Mouse (Mus musculus) frontal cortex, postnatal 25 days (tissue): ENCODE results near the gene Allc.

Source experiments
- DNase-seq, 2 experiments: peaks; one replicate each; pipeline ENCODE4 v3.0.0; 2022; ENCODE audit warnings: low spot score in 2 of 2

The Allc gene

DNA sequence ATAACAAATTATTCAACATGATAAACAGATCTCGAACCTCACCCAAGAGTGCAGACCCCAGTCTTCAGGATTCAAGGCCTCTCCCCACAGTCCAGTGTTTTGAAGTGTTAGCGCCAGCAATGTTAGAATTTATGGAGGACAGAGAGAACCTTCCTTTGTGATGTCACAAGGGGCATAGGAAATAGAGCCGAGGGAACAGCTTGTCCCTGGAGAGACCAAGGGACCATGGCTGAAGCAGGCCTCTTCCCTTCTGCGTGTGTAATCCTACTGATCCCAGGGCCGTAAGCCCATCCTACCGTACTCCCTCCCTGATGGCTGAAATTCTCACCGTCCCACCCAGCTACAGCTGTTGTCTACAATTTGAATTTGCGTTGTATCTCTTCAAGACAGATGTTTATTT lies at the start of gene Allc:
Gene Allc, minus strand, starts transcription at position 101 of the 400 bp plus-strand sequence.
- no peak for DNase-seq

DNA sequence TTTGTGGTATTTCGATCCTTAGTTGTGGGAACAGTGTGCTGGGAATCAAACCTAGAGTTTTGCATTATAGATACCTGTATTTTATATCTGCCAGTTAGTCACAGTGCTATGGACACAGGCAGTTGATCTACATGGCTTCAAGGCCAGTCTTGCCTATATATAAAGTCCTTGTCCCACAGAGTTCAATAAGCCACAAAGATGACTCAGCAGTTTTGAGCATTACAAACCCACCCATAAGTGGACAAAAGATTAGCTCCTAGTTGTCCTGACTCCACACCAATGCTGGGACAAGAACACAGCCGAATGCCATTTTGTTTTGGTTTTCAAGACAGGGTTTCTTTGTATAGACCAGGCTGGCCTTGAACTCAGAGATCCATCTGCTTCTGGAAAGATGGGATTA lies 46.1 kb upstream of the Allc start:
- no peak for DNase-seq

DNA sequence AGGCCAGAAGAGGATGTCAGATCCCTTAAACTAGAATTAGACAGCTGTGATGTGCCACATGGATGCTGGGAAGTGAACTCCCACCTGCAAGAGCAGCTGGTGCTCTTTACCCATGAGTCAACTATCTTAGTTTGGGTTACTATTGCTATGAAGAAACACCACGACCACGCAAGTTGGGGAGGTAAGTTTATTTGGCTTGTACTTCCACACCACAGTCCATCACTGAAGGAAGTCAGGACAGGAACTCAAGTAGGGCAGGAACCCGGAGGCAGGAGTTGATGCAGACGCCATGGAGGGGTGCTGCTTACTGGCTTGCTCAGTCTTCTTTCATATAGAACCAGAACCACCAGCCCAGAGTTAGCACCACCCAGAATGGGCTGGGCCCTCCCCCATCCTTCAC lies 44.8 kb upstream of the Allc start:
- DNase-seq: no peak

DNA sequence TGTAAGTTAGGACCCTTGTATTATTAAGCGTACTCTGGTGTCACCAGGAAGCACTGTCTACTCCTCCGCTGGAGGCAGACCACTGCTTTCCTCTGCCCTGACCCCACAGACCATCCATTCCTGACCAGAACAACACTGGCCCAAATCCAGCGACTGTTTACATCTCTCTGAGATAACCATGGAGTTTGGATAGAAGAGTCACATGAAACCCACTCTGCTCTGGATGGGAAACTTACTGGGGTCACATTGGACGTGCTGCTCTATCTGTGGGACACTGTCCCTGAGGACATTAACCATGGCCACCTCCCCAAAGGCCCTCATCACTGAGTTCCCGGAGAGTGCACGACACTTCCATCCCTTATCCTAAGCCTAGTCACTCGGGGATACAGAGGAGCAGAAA lies 43.1 kb upstream of the Allc start:
- DNase-seq: no peak

DNA sequence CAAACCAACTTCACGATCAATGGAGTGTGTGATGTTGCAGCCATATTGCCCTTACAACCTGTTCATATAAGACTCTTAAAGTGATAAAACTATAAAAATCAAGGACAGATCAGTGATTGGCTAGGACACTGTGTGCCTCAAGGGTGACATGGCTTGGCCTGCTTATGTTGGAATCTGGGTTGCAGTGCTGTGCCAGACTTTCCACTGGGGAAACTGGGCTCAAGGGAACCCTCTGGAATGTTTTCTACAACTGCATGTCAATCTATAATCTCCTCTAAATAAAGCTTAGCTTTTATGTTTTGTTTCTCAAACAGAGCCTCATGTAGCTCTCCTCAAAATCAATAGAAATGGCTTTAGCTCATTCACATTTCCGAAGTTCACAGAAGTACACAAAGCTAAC lies 41.9 kb upstream of the Allc start:
- DNase-seq: no peak

DNA sequence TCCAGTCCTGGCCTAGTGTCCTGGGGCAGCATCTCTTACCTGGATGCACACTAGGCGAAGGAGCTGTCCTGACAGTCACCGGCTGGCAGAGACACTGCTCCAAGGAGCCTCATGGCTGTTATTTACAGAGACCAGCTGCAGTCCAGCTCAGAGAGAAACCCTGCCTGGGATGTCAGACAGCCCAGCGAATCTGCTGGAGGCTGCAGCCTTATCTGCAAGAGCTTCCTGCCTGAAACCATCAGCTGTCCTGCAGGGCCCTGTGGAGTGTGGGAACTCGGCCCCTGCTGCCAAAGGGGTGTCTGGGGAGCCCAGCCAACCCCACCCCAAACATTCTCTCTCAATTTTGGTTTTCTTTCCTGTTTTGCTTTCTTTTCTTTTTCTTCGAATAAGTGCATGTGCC lies 40.9 kb upstream of the Allc start, which contains the start of gene Colec11:
Gene Colec11, minus strand, starts transcription at position 183 of the 400 bp plus-strand sequence.
- DNase-seq: no peak

DNA sequence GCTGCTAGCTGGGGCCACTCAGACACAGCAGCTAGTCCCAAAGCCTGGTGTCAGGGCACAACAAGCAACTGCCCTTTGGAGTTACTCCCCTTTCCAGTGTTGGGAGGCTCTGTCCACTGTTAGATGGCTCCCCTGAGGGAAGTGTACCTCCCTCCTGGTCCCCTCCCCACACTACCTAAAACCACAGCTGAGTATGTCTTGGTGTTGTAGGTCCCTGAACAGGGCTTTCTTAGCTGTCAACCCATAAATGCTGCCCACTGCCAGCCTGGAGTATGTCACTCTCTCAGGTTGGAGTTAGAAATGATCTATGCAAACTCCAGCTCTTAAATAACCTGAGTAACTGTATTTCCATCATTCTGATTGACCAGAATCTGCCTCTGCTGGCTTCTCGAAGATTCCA lies 40.3 kb upstream of the Allc start:
- DNase-seq: no peak

DNA sequence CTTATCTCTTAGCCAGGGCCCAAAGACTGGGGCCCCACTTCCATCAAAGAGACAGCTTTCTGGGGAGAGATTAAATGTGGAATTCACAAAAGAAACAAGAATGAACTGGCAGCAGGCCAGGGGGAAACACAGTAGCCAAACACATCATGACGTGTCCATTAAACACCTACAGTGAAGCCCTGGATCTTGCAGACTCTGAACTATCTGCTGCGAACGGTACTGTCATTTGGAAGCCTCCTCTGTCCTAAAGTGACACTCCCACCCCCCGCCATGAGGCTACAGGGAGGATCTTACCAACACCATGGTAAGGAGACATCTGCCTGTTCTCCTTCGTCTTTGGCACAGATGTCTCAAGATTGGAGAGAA lies 39.8 kb upstream of the Allc start:
- DNase-seq: no peak

DNA sequence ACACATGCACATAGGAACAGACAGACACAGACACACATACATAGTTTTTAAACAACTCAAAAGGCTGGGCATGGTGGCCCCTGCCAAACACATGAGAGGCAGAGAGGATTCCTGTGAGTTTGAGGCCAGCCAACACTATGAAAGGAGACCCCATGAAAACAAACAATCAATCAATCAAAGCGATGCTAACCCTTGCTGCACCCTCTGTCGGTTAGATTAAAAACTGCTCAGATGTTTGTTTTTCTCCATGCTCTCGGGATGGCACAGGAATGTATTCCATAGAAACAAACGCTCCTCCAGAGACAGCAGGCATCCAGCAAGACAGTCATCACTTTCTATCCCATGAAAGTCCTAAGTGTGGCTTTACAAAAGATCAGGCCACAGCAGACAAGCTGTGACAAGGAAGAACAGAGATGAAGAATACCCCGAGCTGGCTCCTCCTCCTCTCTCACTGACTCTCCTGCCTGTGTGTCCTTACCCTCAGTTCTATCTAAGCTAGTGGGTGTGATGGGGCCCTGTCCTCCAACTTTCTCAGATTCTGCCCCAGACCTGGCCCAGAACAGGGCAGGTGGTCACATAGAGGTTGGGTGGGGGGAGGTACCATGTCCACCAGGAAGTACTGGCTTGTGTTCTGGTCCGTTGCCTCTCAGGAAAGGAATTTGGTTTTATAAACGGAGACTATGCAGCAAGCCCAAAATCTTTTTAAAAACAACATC lies 39.3 kb upstream of the Allc start:
- DNase-seq: no peak

DNA sequence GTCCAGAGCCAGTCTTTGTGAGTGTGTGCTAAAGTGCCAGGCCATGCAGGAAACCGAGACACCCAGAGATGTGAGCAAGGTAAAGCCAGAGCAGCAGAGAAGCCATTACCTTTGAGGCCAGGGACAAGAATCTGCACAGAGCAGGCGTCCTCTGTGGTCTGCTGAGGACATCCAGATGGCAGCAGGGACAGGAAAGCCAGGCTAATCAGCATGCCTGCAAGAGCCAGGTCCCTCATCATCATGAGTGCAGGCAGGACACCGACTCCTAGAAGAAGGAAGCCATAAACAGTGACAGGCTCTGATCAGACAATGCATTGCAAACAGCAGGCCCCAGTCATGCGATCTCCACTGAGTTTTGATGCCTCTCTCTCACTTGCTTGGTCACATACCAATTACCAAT lies 35.0 kb upstream of the Allc start:
- DNase-seq: no peak

DNA sequence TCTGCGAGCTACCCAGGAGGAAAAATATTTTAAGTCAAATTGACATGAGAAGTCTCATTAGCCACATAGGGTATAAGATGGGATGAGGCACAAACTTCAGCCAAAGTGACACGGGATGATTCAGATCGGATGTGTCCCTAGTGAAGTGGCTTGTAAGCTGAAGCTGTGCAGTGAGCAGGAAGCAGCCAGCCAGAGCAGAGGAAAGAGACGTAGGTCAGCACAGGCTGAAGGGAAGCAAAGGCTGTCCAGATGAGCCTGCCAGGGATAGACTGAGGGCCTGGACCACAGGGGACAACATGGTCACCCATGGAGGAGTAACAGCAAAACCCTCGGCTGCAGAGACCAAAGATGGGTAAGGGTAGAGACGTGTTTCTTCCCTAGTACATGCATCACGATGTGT lies 32.1 kb upstream of the Allc start:
- DNase-seq: no peak

DNA sequence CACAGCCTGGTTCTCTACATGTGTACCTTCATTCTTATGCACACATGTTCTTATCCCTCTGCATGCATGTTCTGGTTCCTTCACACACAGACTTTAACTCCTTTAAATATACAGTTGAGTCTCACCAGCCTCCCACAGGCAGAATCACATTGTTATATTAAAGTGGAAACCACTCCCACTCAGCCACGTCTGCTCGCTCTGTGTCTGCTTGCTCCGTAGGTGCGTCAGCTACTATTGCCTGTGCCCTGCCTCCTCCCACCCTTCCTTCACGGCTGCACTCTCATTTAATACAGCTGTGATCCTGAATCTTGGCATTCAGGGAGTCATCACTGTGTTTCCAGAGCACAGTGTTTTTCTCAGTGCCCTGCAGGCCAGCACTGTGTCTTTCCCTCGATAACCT lies 30.1 kb upstream of the Allc start:
- no peak for DNase-seq

DNA sequence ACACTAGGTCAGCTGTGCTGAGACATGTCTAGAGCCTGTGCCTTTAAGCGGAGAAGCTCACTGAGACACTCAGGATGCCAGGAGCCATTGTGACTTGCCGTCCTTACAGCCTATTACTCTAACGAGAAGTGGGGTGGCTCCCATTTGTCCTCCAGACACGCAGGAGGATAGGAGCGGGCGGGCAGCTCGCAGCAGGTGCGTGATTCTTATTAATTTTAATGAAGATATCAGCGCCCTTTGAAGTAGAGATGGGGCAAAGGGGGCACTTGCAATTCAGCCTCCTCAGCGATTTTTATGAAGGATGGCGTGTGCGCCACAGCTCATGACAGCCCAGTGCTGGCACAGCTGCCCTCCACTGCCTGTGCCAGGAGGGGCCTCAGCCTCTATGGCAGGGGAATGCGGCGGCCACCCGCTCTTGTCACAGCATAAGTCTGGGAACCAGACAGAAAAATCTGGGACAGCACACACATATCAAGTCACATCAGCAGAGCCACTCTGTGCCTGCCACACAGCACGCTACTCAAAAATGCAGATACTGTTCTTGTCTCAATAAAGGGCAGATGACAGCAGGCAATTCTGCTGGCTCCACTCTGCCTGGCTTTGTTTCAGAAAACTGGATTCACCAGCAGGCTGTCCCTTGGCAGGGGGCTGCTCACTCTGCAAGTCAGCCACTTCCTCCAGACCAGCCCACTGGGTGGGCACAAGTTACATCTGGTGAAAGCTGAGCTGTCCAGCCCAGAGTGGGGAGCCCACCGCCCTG lies 25.4 kb upstream of the Allc start:
- DNase-seq: no peak

DNA sequence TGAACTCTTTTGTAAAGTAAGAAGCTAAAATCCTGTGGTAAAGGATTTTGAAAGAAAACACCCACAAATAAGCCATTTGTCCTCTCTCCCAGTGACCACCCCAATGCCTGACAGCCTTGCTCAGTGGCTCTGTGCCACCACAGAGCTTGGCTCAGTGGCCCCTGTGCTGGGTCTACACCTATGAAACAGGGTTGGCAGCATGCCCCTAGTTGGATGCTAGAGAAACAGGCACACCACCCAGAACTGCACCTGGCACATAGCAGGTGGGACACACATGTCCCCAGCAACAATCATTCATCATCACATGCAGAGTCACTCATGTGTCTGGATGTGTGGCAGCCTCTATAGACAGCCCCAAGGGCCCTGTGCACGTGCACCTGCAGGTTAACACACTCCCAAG lies 21.2 kb upstream of the Allc start:
- DNase-seq: no peak

DNA sequence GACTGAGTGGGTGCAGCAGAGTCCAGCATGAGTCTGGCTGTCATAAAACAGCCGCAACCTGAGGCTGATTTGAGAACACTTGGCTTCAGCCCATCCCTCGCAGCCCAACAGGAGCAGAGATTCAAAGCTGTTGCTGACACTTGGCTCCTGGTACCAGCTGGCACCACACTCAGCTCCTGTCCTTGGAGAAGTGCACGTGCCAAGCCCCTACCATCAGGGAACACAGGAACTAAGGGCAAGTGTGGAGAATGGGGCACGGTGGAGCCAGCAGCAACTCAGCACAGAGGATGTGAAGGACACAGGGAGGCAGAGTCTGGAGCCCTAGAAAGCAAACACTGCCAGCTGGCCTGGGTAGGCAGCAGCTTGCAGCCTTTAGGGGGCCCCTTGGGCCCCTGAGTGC lies 19.9 kb upstream of the Allc start:
- no peak for DNase-seq

DNA sequence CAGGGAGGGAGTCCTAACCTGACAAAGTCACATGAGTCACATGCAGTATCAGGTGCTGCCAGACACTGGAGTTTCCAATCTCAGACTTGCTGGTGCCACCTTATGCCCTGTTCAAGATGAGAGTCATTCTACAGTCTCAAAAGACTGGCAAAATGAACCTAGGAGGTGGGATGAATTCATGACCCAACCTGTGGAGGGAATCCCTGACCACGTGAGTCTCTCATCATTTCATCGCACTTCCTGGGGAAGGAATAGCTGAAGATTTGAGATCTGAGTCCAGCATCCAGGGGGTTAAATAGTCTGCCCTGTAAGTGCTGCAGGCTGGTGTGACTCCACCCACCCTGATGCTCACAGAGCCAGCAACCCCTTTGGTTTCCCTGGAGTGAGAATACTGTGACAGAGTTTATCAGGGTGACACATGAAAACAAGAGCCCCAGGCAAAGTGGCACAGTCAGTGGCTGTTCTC lies 16.2 kb upstream of the Allc start:
- no peak for DNase-seq

DNA sequence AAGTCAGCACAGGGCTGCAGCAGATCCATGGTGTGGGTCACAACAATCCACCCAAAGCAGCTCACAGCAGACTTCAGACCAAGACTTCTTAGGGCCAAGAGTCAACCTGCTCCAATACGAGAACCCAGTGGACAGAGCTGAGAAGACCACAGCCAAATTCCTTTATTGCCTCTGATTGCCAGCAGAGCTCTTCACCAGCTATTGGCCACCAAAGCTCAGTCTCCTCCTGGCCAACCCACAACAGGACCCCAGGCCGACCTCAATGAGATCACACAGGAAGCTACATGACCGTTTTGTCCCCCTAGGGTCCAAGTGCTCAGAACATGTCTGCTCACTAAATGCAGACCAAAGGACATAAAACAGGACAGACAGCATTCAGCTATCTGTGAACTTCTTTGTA lies 15.8 kb upstream of the Allc start:
- no peak for DNase-seq

DNA sequence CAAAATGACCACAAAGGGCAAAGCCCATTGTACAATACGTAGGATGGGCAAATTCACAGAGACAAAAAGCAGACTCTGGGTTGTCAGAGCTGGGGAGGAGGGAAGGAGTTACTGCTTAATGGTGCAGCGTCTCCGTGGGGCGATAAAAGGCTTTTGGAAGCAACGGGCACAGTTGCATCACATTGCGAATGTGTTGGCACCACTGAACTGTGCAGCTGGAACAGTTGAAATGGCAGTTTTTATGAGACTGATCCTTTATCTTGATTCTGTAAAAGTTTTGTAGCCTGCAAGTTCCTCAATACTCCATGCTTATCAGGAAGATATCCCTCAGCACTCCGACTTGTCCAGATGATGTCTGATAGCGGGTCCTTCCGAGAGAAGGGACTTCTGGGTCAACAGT lies 15.4 kb upstream of the Allc start:
- no peak for DNase-seq

DNA sequence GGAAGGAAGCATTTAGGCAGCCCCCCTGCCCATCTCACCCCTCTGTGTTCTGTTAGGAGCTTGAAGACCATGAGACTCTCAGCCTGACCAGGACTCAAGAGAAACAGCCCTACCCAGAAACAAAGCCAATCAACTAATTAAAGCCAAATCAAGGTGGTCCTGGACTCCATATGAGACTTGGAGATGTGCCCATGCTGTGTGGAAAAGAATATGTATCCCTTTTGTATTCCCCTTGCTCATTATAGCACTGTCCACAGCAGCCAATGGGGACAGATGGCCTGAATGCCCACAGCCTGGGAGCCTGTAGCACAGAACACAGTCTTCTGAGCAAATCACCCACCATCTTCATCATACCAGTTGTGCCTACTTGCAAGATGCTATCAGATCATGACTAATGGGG lies 14.5 kb upstream of the Allc start:
- no peak for DNase-seq

DNA sequence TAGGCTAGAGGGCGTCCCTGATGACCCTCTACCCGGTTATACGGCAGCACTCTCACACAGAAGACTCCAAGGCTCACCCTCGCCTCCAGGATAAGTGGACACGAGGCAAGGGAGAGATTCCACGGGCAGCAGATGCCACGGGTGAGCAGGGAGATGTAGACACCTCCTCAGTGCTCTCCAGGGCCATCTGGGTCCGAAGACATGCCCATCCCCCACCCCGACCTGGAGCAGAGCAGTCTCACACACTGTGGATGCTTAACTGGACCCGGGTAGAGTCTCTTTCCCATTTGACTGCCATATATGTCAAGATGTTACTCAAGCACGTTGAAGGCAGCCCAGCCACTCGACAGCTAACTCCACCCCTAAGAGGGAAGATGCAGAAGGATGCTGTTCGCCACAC lies 8.1 kb upstream of the Allc start:
- no peak for DNase-seq

DNA sequence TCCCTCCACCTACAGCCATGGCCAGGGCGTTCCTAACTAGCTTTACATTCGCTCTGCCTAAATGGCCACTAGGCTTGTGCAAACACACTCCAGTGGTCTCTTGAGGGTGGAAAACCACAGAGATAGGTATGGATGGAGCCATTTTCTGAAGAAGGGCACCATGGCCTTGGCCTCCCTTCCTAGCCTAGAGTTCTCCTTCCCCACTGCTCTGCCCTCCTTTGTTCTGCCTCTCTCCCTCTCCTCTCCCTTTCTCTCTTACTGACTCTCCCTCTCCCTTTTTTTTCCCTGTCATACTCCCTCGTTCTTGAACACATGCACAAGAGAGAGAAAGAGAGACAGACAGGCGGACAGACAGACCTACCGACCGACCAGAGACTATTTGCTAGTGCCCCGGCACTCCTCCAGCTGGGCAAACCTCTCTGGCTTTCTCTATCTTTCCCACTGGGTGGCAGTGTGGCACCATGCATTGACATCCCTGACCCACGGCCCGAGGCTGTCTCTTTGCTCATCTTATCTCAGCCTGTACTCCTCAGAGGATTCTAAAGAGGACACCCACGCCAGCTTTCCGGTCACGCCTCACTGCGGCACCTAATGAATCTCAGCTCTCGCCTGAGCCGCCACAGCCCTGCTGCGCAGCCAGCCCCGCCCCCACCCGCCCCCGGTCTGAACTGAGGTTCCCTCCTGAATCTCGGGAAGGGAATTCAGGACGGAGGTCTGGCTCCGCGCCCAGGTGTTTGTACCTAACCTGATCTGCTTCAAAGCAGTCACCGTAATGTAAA lies 7.0 kb upstream of the Allc start:
- DNase-seq: peak; percentile 82 to 90

DNA sequence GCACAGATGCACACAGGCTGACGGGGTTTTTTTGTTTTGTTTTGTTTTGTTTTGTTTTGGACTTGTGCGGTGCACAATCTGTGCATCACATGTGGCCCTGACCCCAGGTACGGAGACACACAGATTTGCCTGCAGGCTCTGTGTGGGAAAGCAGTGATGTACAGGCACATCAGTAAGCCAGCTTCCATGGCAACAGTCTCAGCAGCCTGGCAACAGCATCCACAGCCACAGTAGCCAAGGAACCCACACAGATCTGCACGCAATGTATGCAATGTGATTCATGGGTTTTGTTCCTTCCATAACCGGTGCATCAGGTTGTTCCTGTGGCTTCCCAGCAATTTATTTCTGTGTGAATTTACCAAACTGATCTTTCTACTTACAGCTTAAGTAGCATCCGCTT lies 5.6 kb upstream of the Allc start:
- peak; percentile 36 to 56 for DNase-seq

DNA sequence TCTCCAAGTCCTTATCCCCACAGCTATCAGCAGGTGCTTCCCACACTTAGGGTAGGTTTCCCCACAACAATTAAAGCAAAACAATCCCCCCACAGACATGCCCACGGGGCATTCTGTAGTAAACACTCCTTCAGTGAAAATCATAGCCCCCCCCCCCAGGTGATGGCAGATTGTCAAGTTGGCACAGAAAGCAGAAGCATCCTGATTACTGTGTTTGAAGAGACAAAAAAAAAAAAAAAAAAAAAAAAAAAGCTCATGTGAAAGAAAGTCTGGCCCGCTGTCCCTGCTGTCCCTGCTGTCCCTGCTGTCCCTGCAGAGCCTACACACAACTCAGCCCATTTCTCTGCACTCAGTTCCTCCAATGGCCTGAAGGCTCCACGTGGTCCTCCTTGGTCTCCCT lies 1.7 kb upstream of the Allc start:
- DNase-seq: no peak
